Mouse (Mus musculus) MEL (cell line): ENCODE results near the gene Hist1h1t. TPM values are rescaled to one million over a fixed set of nuclear protein-coding genes. Genes with fewer than 3 reads are reported as not detected.

Source experiments
- DNase-seq: peaks from one replicate; pipeline ENCODE4 v3.0.0; 2011; ENCODE audit warnings: low read depth, low spot score
- H3K27ac ChIP-seq: 2 replicates; pipeline ENCODE4 v1.5.1; 2012; ENCODE audit warnings: low read depth, mild to moderate bottlenecking, control low read depth, low read length, moderate library complexity; ENCODE audit not compliant: control insufficient read depth
- H3K27me3 ChIP-seq, 2 experiments: fragments of 150-350 bp in 1 of 2; sonication (generic) in 1 of 2; 2 replicates each; pipeline ENCODE4 v1.6.1; 2012; ENCODE audit warnings: low read length in 2 of 2, mild to moderate bottlenecking in 2 of 2, improper control_type of control experiment in 1 of 2, moderate library complexity in 1 of 2; ENCODE audit not compliant: insufficient read depth in 2 of 2, control insufficient read depth in 1 of 2
- H3K36me3 ChIP-seq, 2 experiments: 2 replicates each; pipeline ENCODE4 v1.6.1; 2012 to 2014; ENCODE audit warnings: low read length in 2 of 2, improper control_type of control experiment in 1 of 2, inconsistent platforms in 1 of 2, mild to moderate bottlenecking in 1 of 2; ENCODE audit not compliant: insufficient read depth in 2 of 2, control insufficient read depth in 1 of 2
- H3K4me1 ChIP-seq, 2 experiments: fragments of 150-350 bp in 1 of 2; sonication (generic) in 1 of 2; 2 replicates each; pipeline ENCODE4 v1.6.1; 2012; ENCODE audit warnings: low read length in 2 of 2, improper control_type of control experiment in 1 of 2, mild to moderate bottlenecking in 1 of 2; ENCODE audit not compliant: insufficient read depth in 2 of 2, control insufficient read depth in 1 of 2
- H3K4me3 ChIP-seq, 2 experiments: fragments of 150-350 bp in 1 of 2; sonication (generic) in 1 of 2; 2 replicates each; pipeline ENCODE4 v1.5.1; 2012; ENCODE audit warnings: low read depth in 2 of 2, low read length in 2 of 2, mild to moderate bottlenecking in 2 of 2, moderate library complexity in 2 of 2, control low read depth in 1 of 2, improper control_type of control experiment in 1 of 2; ENCODE audit not compliant: control insufficient read depth in 1 of 2, insufficient read depth in 1 of 2
- H3K79me2 ChIP-seq: 2 replicates; pipeline ENCODE4 v1.6.1; 2012; ENCODE audit warnings: mild to moderate bottlenecking, low read length, moderate library complexity; ENCODE audit not compliant: control insufficient read depth, poor library complexity, insufficient read depth
- H3K9ac ChIP-seq: 2 replicates; pipeline ENCODE4 v1.6.1; 2012; ENCODE audit warnings: low read depth, mild to moderate bottlenecking, control low read depth, low read length, moderate library complexity; ENCODE audit not compliant: control insufficient read depth, poor library complexity, severe bottlenecking
- H3K9me3 ChIP-seq: fragments of 150-350 bp; sonication (generic); replicated peaks from 2 replicates; pipeline ENCODE4 v1.6.1; 2012; ENCODE audit warnings: mild to moderate bottlenecking, low read length, improper control_type of control experiment, moderate library complexity; ENCODE audit not compliant: insufficient read depth
- CTCF ChIP-seq, 3 experiments: IDR thresholded peaks in 2 of 3; conservative IDR thresholded peaks in 1 of 3; 2 replicates each; pipeline ENCODE4 v1.5.1; 2011 to 2012; ENCODE audit warnings: low read length in 3 of 3, low read depth in 2 of 3, mild to moderate bottlenecking in 2 of 3, improper control_type of control experiment in 1 of 3, inconsistent platforms in 1 of 3, mixed read lengths in 1 of 3, moderate library complexity in 1 of 3; ENCODE audit not compliant: control insufficient read depth in 1 of 3, insufficient read depth in 1 of 3, poor library complexity in 1 of 3, severe bottlenecking in 1 of 3
- E2F4 ChIP-seq: IDR thresholded peaks from 2 replicates; pipeline ENCODE4 v1.6.1; 2011; ENCODE audit warnings: low read depth, low read length, improper control_type of control experiment, borderline replicate concordance
- ELF1 ChIP-seq: IDR thresholded peaks from 2 replicates; pipeline ENCODE4 v1.6.1; 2014; ENCODE audit warnings: low read depth, mild to moderate bottlenecking, inconsistent platforms, low read length, improper control_type of control experiment, moderate library complexity
- EP300 ChIP-seq, 2 experiments: IDR thresholded peaks; 2 replicates each; pipeline ENCODE4 v1.6.1; 2011; ENCODE audit warnings: improper control_type of control experiment in 2 of 2, low read length in 2 of 2, low read depth in 1 of 2, mild to moderate bottlenecking in 1 of 2
- ETS1 ChIP-seq: IDR thresholded peaks from 2 replicates; pipeline ENCODE4 v1.6.1; 2012; ENCODE audit warnings: low read depth, mild to moderate bottlenecking, inconsistent platforms, low read length, improper control_type of control experiment, moderate library complexity
- GABPA ChIP-seq: IDR thresholded peaks from 2 replicates; pipeline ENCODE4 v1.6.1; 2012; ENCODE audit warnings: low read depth, mild to moderate bottlenecking, inconsistent platforms, low read length, improper control_type of control experiment, moderate library complexity
- GATA1 ChIP-seq: IDR thresholded peaks from 2 replicates; pipeline ENCODE4 v1.6.1; 2011; ENCODE audit warnings: low read depth, low read length, improper control_type of control experiment
- HCFC1 ChIP-seq: IDR thresholded peaks from 2 replicates; pipeline ENCODE4 v1.6.1; 2012; ENCODE audit warnings: low read depth, mild to moderate bottlenecking, inconsistent platforms, low read length, improper control_type of control experiment, moderate library complexity
- MAFK ChIP-seq: IDR thresholded peaks from 2 replicates; pipeline ENCODE4 v1.6.1; 2011; ENCODE audit warnings: low read depth, mild to moderate bottlenecking, low read length, improper control_type of control experiment, borderline replicate concordance
- MAX ChIP-seq: IDR thresholded peaks from 2 replicates; pipeline ENCODE4 v1.6.1; 2011; ENCODE audit warnings: low read length, improper control_type of control experiment
- MEF2A ChIP-seq: IDR thresholded peaks from 2 replicates; pipeline ENCODE4 v1.6.1; 2014; ENCODE audit warnings: low read depth, mild to moderate bottlenecking, inconsistent platforms, low read length, improper control_type of control experiment; ENCODE audit not compliant: poor library complexity, insufficient replicate concordance, severe bottlenecking; ENCODE audit errors: extremely low read depth
- MYB ChIP-seq: IDR thresholded peaks from 2 replicates; pipeline ENCODE4 v1.6.1; 2011; ENCODE audit warnings: mild to moderate bottlenecking, low read depth, low read length, improper control_type of control experiment
- POLR2A ChIP-seq, 2 experiments: IDR thresholded peaks; 2 replicates each; pipeline ENCODE4 v1.6.1; 2011 to 2012; ENCODE audit warnings: low read length in 2 of 2, mild to moderate bottlenecking in 2 of 2, control low read depth in 1 of 2, improper control_type of control experiment in 1 of 2, low read depth in 1 of 2, moderate library complexity in 1 of 2; ENCODE audit not compliant: control insufficient read depth in 1 of 2, insufficient read depth in 1 of 2, poor library complexity in 1 of 2
- POLR2AphosphoS5 ChIP-seq: IDR thresholded peaks from 2 replicates; pipeline ENCODE4 v1.6.1; 2012; ENCODE audit warnings: low read depth, borderline replicate concordance, mild to moderate bottlenecking, inconsistent platforms, low read length, moderate library complexity, mixed read lengths
- TAL1 ChIP-seq: IDR thresholded peaks from 2 replicates; pipeline ENCODE4 v1.6.1; 2012; ENCODE audit warnings: mild to moderate bottlenecking, inconsistent platforms, low read length, moderate library complexity, mixed read lengths
- TBP ChIP-seq: IDR thresholded peaks from 2 replicates; pipeline ENCODE4 v1.8.0; 2011; ENCODE audit warnings: low read depth, low read length, improper control_type of control experiment
- TCF12 ChIP-seq: IDR thresholded peaks from 2 replicates; pipeline ENCODE4 v1.6.1; 2014; ENCODE audit warnings: low read depth, mild to moderate bottlenecking, inconsistent platforms, low read length, improper control_type of control experiment, moderate library complexity
- UBTF ChIP-seq: IDR thresholded peaks from 2 replicates; pipeline ENCODE4 v1.6.1; 2012; ENCODE audit warnings: low read depth, mild to moderate bottlenecking, inconsistent platforms, low read length, improper control_type of control experiment, moderate library complexity, borderline replicate concordance; ENCODE audit not compliant: insufficient read depth
- USF1 ChIP-seq: IDR thresholded peaks from 2 replicates; pipeline ENCODE4 v1.6.1; 2014; ENCODE audit warnings: low read depth, mild to moderate bottlenecking, inconsistent platforms, low read length, improper control_type of control experiment, moderate library complexity
- USF2 ChIP-seq, 2 experiments: IDR thresholded peaks; 2 replicates each; pipeline ENCODE4 v1.6.1; 2011 to 2012; ENCODE audit warnings: improper control_type of control experiment in 2 of 2, low read length in 2 of 2, borderline replicate concordance in 1 of 2, inconsistent platforms in 1 of 2, low read depth in 1 of 2, mild to moderate bottlenecking in 1 of 2; ENCODE audit not compliant: insufficient read depth in 1 of 2
- ZKSCAN1 ChIP-seq: IDR thresholded peaks from 2 replicates; pipeline ENCODE4 v1.6.1; 2012; ENCODE audit warnings: low read depth, mild to moderate bottlenecking, inconsistent platforms, low read length, improper control_type of control experiment, moderate library complexity
- polyA plus RNA-seq, 2 experiments: library from polyadenylated mRNA; stranded (reverse) in 1 of 2; unstranded in 1 of 2; fragments of >175 nt in 1 of 2; fragments of >200 nt in 1 of 2; gene quantifications; 2 replicates each; pipeline versions ENCODE4 v1.2.1 to v1.2.4; 2012; ENCODE audit warnings: low replicate concordance in 2 of 2, low read depth in 1 of 2; ENCODE audit not compliant: insufficient read length in 2 of 2, insufficient read depth in 1 of 2, missing spikeins in 1 of 2
- total RNA-seq: library from RNA; depleted of rRNA; stranded (reverse); fragments of 300-350 nt; gene quantifications from 2 replicates; pipeline ENCODE4 v1.2.3, GENCODE M21; 2012

The Hist1h1t gene
- total and polyA plus RNA-seq, 3 experiments = 2.7 TPM; not detected in 2

DNA sequence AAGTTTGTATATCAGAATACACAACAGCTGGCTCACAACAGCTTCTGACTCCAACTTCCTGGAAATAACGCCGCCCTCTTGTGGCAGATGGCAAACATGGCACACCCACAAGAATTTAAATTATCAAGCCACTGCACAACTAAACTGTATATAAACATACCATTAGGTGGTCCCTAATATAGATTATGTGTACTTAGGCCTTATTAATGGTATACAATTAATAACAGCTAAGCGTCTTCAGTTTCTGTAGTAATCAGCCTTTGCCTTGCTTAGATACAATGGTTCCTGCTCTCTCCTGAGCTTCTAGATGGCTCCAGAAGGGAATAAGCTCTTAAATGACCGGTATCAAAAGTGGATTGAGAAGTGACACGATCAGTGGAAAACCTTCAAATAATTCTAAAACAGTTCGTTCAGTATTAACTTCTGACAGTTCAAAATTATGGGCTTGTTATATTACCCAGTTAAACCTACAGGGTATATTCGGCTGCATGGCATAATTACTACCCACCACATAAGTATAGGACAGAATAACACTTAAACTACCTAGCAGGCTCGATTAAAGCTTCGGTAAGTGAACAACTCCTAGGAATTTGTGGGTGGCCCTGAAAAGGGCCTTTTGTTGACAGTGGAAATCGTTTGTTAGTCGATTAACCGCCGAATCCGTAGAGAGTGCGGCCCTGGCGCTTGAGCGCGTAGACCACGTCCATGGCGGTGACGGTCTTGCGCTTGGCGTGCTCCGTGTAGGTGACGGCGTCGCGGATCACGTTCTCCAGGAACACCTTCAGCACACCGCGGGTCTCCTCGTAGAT lies 2.1 kb downstream of the Hist1h1t start (continued):
- TF ChIP-seq USF2 (IDR thresholded peaks at IDR 0.05; ENCODE audit: borderline replicate concordance in 1 of 2, insufficient read depth in 1 of 2, low read depth in 1 of 2, low read length in 2 of 2) (no peak), ETS1 (no peak), HCFC1 (no peak), MEF2A (no peak), TCF12 (no peak)

DNA sequence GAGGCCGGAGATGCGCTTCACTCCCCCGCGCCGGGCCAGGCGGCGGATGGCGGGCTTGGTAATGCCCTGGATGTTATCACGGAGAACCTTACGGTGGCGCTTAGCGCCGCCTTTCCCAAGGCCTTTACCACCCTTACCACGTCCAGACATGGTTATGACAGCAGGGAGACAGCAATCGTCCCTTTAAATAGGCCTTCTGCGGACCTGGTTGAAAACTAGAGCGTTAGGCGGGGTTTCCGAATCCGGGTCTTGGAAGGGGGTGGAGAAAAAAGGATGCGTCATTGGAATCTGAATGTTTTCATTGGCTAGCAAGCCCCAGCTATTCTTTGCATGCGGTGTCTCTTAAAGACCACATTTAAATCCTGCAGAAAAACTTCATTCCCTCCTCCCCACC lies 2.7 kb downstream of the Hist1h1t start, which contains the start of gene Hist1h4c:
TSS of gene Hist1h4c (minus strand) at position 155 of the 394 bp plus-strand sequence.
- Histone ChIP-seq H3K9ac (peak within 1 kb of the TSS; percentile 65), H3K9me3 (no peaks in the 10 kb centered on the region)
- peak; percentile 99 for TF ChIP-seq TBP
- TF ChIP-seq CTCF (IDR thresholded peaks at IDR 0.05 in 2 of 3, conservative IDR thresholded peaks at IDR 0.05 in 1 of 3; ENCODE audit: control insufficient read depth in 1 of 3, insufficient read depth in 1 of 3, low read depth in 2 of 3, low read length in 3 of 3, poor library complexity in 1 of 3, severe bottlenecking in 1 of 3) = peak in 1 of 3 experiments; percentile 15; a peak in 1 of 6 replicates
- TF ChIP-seq TAL1 = peak; percentile 21; the same call in 1 of the 2 replicates
- peak; percentile 100 for TF ChIP-seq POLR2A (IDR thresholded peaks at IDR 0.05; ENCODE audit: control insufficient read depth in 1 of 2, insufficient read depth in 1 of 2, low read depth in 1 of 2, low read length in 2 of 2, poor library complexity in 1 of 2)
- no peak for TF ChIP-seq USF2 (IDR thresholded peaks at IDR 0.05; ENCODE audit: borderline replicate concordance in 1 of 2, insufficient read depth in 1 of 2, low read depth in 1 of 2, low read length in 2 of 2)
- TF ChIP-seq POLR2AphosphoS5 = peak; percentile 99
- TF ChIP-seq UBTF = peak; percentile 18; the same call in 1 of the 2 replicates
- no peak for TF ChIP-seq MYB

DNA sequence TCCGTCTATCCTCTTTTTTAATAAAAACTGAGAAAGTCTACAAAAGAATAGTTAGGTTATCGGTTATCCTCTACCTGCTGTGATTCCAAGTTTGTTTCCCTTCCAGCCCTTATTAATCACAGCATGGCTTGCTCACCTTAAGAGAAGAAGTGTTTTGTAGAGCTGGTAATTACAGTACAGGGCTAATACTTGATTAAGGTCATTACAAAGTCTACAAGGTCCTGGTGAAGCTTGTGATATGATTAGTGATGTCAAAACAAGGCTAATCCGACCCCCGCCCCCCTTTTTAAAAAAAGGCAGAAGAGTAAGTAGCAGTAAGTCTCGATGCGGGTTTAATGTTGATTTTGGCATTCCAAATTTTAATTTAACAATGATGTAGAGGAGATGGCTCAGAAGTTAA lies 3.4 kb downstream of the Hist1h1t start:
- no peaks in the 10 kb centered on the region; the same call in 1 of the 2 replicates for H3K79me2 ChIP-seq
- H3K36me3 ChIP-seq = peaks cover 0 to 47% of the 10 kb centered on the region in 2 experiments; a peak in 2 of 4 replicates
- peak overlapping the region; percentile 56 for H3K9ac ChIP-seq
- peak; percentile 66 for DNase-seq
- H3K27ac ChIP-seq = peak overlapping the region; percentile 63
- H3K4me3 ChIP-seq = no peak overlapping the region
- H3K4me1 ChIP-seq = peaks cover 0 to 31% of the 10 kb centered on the region in 2 experiments; a peak in 2 of 4 replicates
- no peaks in the 10 kb centered on the region for H3K9me3 ChIP-seq
- TF ChIP-seq POLR2A (IDR thresholded peaks at IDR 0.05; ENCODE audit: control insufficient read depth in 1 of 2, insufficient read depth in 1 of 2, low read depth in 1 of 2, low read length in 2 of 2, poor library complexity in 1 of 2) (no peak), TBP (no peak), MAFK (no peak), E2F4 (no peak), TAL1 (no peak), ZKSCAN1 (no peak), GATA1 (no peak), GABPA (no peak), USF1 (no peak), EP300 (IDR thresholded peaks at IDR 0.05; ENCODE audit: low read depth in 1 of 2, low read length in 2 of 2) (no peak), ELF1 (no peak), HCFC1 (no peak), ETS1 (no peak), CTCF (IDR thresholded peaks at IDR 0.05 in 2 of 3, conservative IDR thresholded peaks at IDR 0.05 in 1 of 3; ENCODE audit: control insufficient read depth in 1 of 3, insufficient read depth in 1 of 3, low read depth in 2 of 3, low read length in 3 of 3, poor library complexity in 1 of 3, severe bottlenecking in 1 of 3) (no peak), MAX (no peak)
- no peaks in the 10 kb centered on the region for H3K27me3 ChIP-seq

More for the DNA sequence above, 2.7 kb downstream of the Hist1h1t start, which contains the start of gene Hist1h4c:
- Histone ChIP-seq H3K27ac (peak within 1 kb of the TSS; percentile 95), H3K79me2 (no peaks in the 10 kb centered on the region; the same call in 1 of the 2 replicates), H3K4me3 (peak within 1 kb of the TSS; percentile 0 to 36; a peak in 3 of 4 replicates), H3K27me3 (no peaks in the 10 kb centered on the region), H3K4me1 (peaks cover 0 to 31% of the 10 kb centered on the region in 2 experiments; a peak in 2 of 4 replicates), H3K36me3 (peaks cover 0 to 46% of the 10 kb centered on the region in 2 experiments; a peak in 2 of 4 replicates)
- DNase-seq = peak; percentile 99
